23 mouse cellular contexts compared by ENCODE assay signal in genomic region chr15:13276225-13276908, GRCm38 (mm10).
DNase-seq lines count a peak whose midpoint lies in the region; ATAC-seq and TF ChIP-seq lines count a peak whose summit lies in the region.
"Had no signal": no experiment of that assay in that cellular context is flagged by ENCODE, and none has a peak within 500 bp of the region (broad histone marks: within the 10 kb centered on the region; RNA-seq: fewer than 3 reads in every experiment).

No protein-coding gene starts in this region.

- no peak overlapping the region for H3K27ac ChIP-seq in forebrain, embryonic 13.5 days
- no peak overlapping the region for H3K27ac ChIP-seq in forebrain, postnatal 0 days (ENCODE audit: low read depth, low read length)
- H3K27ac ChIP-seq in midbrain, embryonic 13.5 days, result no peak overlapping the region
- no peak overlapping the region for H3K27ac ChIP-seq in midbrain, postnatal 0 days (ENCODE audit: low read depth, low read length)
- no peak overlapping the region for H3K27ac ChIP-seq in forebrain, embryonic 15.5 days (replicated peaks)
- H3K27ac ChIP-seq: embryonic facial prominence, embryonic 15.5 days; hindbrain, embryonic 12.5 days had no signal

- WGBS in forebrain, embryonic 13.5 days, result 8% methylated on average over 5 of the region's 5 CpGs
- 20% methylated on average over 5 of the region's 5 CpGs for WGBS in forebrain, postnatal 0 days
- WGBS in midbrain, embryonic 13.5 days, result 19% methylated on average over 5 of the region's 5 CpGs
- 33% methylated on average over 5 of the region's 5 CpGs for WGBS in midbrain, postnatal 0 days
- WGBS in forebrain, embryonic 15.5 days, result 7% methylated on average over 5 of the region's 5 CpGs

- no peaks in the 10 kb centered on the region for H3K27me3 ChIP-seq in forebrain, embryonic 13.5 days
- H3K27me3 ChIP-seq in forebrain, postnatal 0 days (ENCODE audit: insufficient read depth, low read length), result no peaks in the 10 kb centered on the region
- 0 out of 2 replicates have a peak, but pooled peaks cover 3% of the 10 kb centered on the region for H3K27me3 ChIP-seq in midbrain, embryonic 13.5 days
- H3K27me3 ChIP-seq in midbrain, postnatal 0 days (ENCODE audit: insufficient read depth, low read length), result no peaks in the 10 kb centered on the region
- no peaks in the 10 kb centered on the region for H3K27me3 ChIP-seq in forebrain, embryonic 15.5 days
- H3K27me3 ChIP-seq: CH12.LX; embryonic facial prominence, embryonic 15.5 days; hindbrain, embryonic 12.5 days; Patski had no signal

- TF ChIP-seq CTCF in forebrain, postnatal 0 days (IDR thresholded peaks at IDR 0.05; ENCODE audit: low read depth), result no peak
- TF ChIP-seq CTCF in midbrain, postnatal 0 days (IDR thresholded peaks at IDR 0.05), result no peak
- TF ChIP-seq CTCF in brain, embryonic 14.5 days (IDR thresholded peaks at IDR 0.05; ENCODE audit: borderline replicate concordance, extremely low read depth, insufficient read depth, insufficient read length), result no peak

- H3K4me3 ChIP-seq in forebrain, embryonic 13.5 days, result no peak overlapping the region
- no peak overlapping the region for H3K4me3 ChIP-seq in forebrain, postnatal 0 days (ENCODE audit: low read depth, low read length)
- no peak overlapping the region for H3K4me3 ChIP-seq in midbrain, embryonic 13.5 days (replicated peaks)
- H3K4me3 ChIP-seq in midbrain, postnatal 0 days (ENCODE audit: low read depth, low read length), result no peak overlapping the region
- H3K4me3 ChIP-seq in forebrain, embryonic 15.5 days, result no peak overlapping the region
- H3K4me3 ChIP-seq: embryonic facial prominence, embryonic 15.5 days; hindbrain, embryonic 12.5 days had no signal

- peaks cover 24% of the 10 kb centered on the region for H3K4me1 ChIP-seq in forebrain, embryonic 13.5 days
- H3K4me1 ChIP-seq in forebrain, postnatal 0 days (ENCODE audit: insufficient read depth), result no peaks in the 10 kb centered on the region; the same call in 1 of the 2 replicates
- peaks cover 10% of the 10 kb centered on the region; the same call in 1 of the 2 replicates for H3K4me1 ChIP-seq in midbrain, embryonic 13.5 days (replicated peaks)
- peaks cover 5% of the 10 kb centered on the region; the same call in 1 of the 2 replicates for H3K4me1 ChIP-seq in midbrain, postnatal 0 days (ENCODE audit: insufficient read depth, low read length)
- peaks cover 17% of the 10 kb centered on the region for H3K4me1 ChIP-seq in forebrain, embryonic 15.5 days
- H3K4me1 ChIP-seq: embryonic facial prominence, embryonic 15.5 days had no signal

- no peak for TF ChIP-seq POLR2A in brain, embryonic 14.5 days (IDR thresholded peaks at IDR 0.05; ENCODE audit: borderline replicate concordance, extremely low read depth, insufficient read depth, insufficient read length, poor library complexity, severe bottlenecking)

- no peak overlapping the region for H3K9ac ChIP-seq in forebrain, embryonic 13.5 days
- H3K9ac ChIP-seq in forebrain, postnatal 0 days, result no peak overlapping the region
- no peak overlapping the region for H3K9ac ChIP-seq in midbrain, embryonic 13.5 days (replicated peaks)
- no peak overlapping the region for H3K9ac ChIP-seq in midbrain, postnatal 0 days (replicated peaks; ENCODE audit: low read length, poor library complexity, severe bottlenecking)
- H3K9ac ChIP-seq in forebrain, embryonic 15.5 days (replicated peaks), result no peak overlapping the region
- H3K9ac ChIP-seq: embryonic facial prominence, embryonic 15.5 days; hindbrain, embryonic 12.5 days had no signal

- peak; percentile 54 for ATAC-seq in forebrain, embryonic 13.5 days
- ATAC-seq in forebrain, postnatal 0 days, result no peak
- peak; percentile 67 for ATAC-seq in midbrain, embryonic 13.5 days
- no peak for ATAC-seq in midbrain, postnatal 0 days (ENCODE audit: low FRiP score)
- peak; percentile 51 for ATAC-seq in forebrain, embryonic 15.5 days (replicated peaks)
- ATAC-seq: activated CD4-positive, CD25-positive, alpha-beta regulatory T cell, adult 4 months; hindbrain, embryonic 16.5 days; inflammation-experienced regulatory T-cells, adult 6 months had no signal

- no peak overlapping the region for H3K4me2 ChIP-seq in forebrain, embryonic 13.5 days
- H3K4me2 ChIP-seq in forebrain, postnatal 0 days (ENCODE audit: low read depth), result no peak overlapping the region
- no peak overlapping the region for H3K4me2 ChIP-seq in midbrain, embryonic 13.5 days (replicated peaks)
- H3K4me2 ChIP-seq in midbrain, postnatal 0 days (ENCODE audit: low read depth, low read length, poor library complexity, severe bottlenecking), result no peak overlapping the region
- H3K4me2 ChIP-seq in forebrain, embryonic 15.5 days (replicated peaks), result no peak overlapping the region
- H3K4me2 ChIP-seq: embryonic facial prominence, embryonic 15.5 days; hindbrain, embryonic 12.5 days had no signal

- H3K36me3 ChIP-seq in forebrain, embryonic 13.5 days (ENCODE audit: poor library complexity, severe bottlenecking), result no peaks in the 10 kb centered on the region
- no peaks in the 10 kb centered on the region for H3K36me3 ChIP-seq in forebrain, postnatal 0 days (ENCODE audit: insufficient read depth)
- no peaks in the 10 kb centered on the region for H3K36me3 ChIP-seq in midbrain, embryonic 13.5 days
- H3K36me3 ChIP-seq in midbrain, postnatal 0 days (ENCODE audit: insufficient read depth, low read length), result no peaks in the 10 kb centered on the region
- H3K36me3 ChIP-seq in forebrain, embryonic 15.5 days, result no peaks in the 10 kb centered on the region
- H3K36me3 ChIP-seq: embryonic facial prominence, embryonic 15.5 days; hindbrain, embryonic 12.5 days had no signal

- no peak for DNase-seq in forebrain, postnatal 0 days
- DNase-seq in midbrain, postnatal 0 days (ENCODE audit: low spot score), result no peak
- DNase-seq in brain, embryonic 14.5 days (ENCODE audit: low read depth), result peak; percentile 72
- no peak for DNase-seq in embryo, embryonic 10.5 days (ENCODE audit: low spot score)
- DNase-seq in layer of hippocampus, postnatal 14 days (ENCODE audit: low spot score in 2 of 2), result no peak
- DNase-seq: adrenal gland, postnatal 14 days; cerebellum, adult 18-20 months; cerebellum, adult 9-11 months; cerebellum, postnatal 36 days; embryo, embryonic 11 days; gastrocnemius, postnatal 36 days; heart, postnatal 10 days; heart, postnatal 4 days had no signal

- H3K9me3 ChIP-seq in forebrain, embryonic 13.5 days (replicated peaks), result no peaks in the 10 kb centered on the region
- H3K9me3 ChIP-seq in forebrain, postnatal 0 days (ENCODE audit: low read length), result no peaks in the 10 kb centered on the region
- no peaks in the 10 kb centered on the region for H3K9me3 ChIP-seq in midbrain, embryonic 13.5 days
- H3K9me3 ChIP-seq in midbrain, postnatal 0 days (ENCODE audit: low read length), result no peaks in the 10 kb centered on the region
- no peaks in the 10 kb centered on the region for H3K9me3 ChIP-seq in forebrain, embryonic 15.5 days
- H3K9me3 ChIP-seq: embryonic facial prominence, embryonic 15.5 days; hindbrain, embryonic 12.5 days had no signal

Comparison
In these comparisons a context has a peak if more than half of its experiments do, and no peak if none do; other contexts are left out.
1. ATAC-seq: peak in forebrain, embryonic 13.5 days (single experiment), midbrain, embryonic 13.5 days (single experiment) and forebrain, embryonic 15.5 days (single experiment); none in forebrain, postnatal 0 days (single experiment) and midbrain, postnatal 0 days (single experiment).